Mouse (Mus musculus): ENCODE data around the gene Olfr64.

- peak; percentile 72 for TF ChIP-seq CTCF (IDR thresholded peaks at IDR 0.05; ENCODE audit: low read depth)
- peak; percentile 62; the same call in 1 of the 2 replicates for TF ChIP-seq EP300 (IDR thresholded peaks at IDR 0.05; ENCODE audit: low read depth)
These were observed 21.2 kb downstream of the Olfr64 start for GRCm38 (mm10) chr7:103873064-103873463.
